Mouse (Mus musculus) intestine, embryonic 16.5 days (tissue): ENCODE measurements at regions not wholly inside any gene's neighbourhood (a gene's known extent, or its start where the extent isn't known, plus 50 kb on each side); places are given as distances from the start of the nearest gene placed in this dataset.
A peak's percentile ranks its signal among the peaks of the same experiment; 100 is the strongest.
"Not testable (repeated sequence)": the region's sequence is repeated elsewhere in the genome, so short reads cannot be mapped to it uniquely, and the experiment has no call there.

ENCODE experiments used
- ATAC-seq: fragments of 200-750 bp; cut with Nextera tagmentation; 2 replicates; pipeline ENCODE4 v1.8.0; 2017; ENCODE audit warnings: moderate TSS enrichment, moderate library complexity
- H3K27ac ChIP-seq: fragments of 300-500 bp; sonication (generic); 2 replicates; pipeline ENCODE4 v1.5.1; 2014; ENCODE audit warnings: mild to moderate bottlenecking, low read length
- H3K27me3 ChIP-seq: fragments of 300-500 bp; sonication (generic); replicated peaks from 2 replicates; pipeline ENCODE4 v1.6.1; 2014; ENCODE audit warnings: low read length, control low read depth, mixed read lengths; ENCODE audit not compliant: control insufficient read depth, insufficient read depth
- H3K36me3 ChIP-seq: fragments of 300-500 bp; sonication (generic); 2 replicates; pipeline ENCODE4 v1.6.1; 2014; ENCODE audit warnings: low read length, control low read depth; ENCODE audit not compliant: control insufficient read depth, insufficient read depth
- H3K4me1 ChIP-seq: fragments of 300-500 bp; sonication (generic); 2 replicates; pipeline ENCODE4 v1.6.1; 2014; ENCODE audit warnings: low read length, control low read depth, mixed read lengths; ENCODE audit not compliant: control insufficient read depth, insufficient read depth
- H3K4me2 ChIP-seq: fragments of 300-500 bp; sonication (generic); 2 replicates; pipeline ENCODE4 v1.6.1; 2014; ENCODE audit warnings: low read depth, low read length, control low read depth
- H3K4me3 ChIP-seq: fragments of 300-500 bp; sonication (generic); 2 replicates; pipeline ENCODE4 v1.5.1; 2014; ENCODE audit warnings: mild to moderate bottlenecking, low read length
- H3K9ac ChIP-seq: fragments of 300-500 bp; sonication (generic); 2 replicates; pipeline ENCODE4 v1.6.1; 2014; ENCODE audit warnings: low read depth, low read length
- H3K9me3 ChIP-seq: fragments of 300-500 bp; sonication (generic); 2 replicates; pipeline ENCODE4 v1.6.1; 2016; ENCODE audit warnings: low read length, control low read depth; ENCODE audit not compliant: control insufficient read depth
- WGBS: fragments of 180-500 bp; shearing (Covaris S2); extraction: QIAGEN DNeasy Blood & Tissue Kit; methylation state at CpG from one replicate; pipeline ENCODE4 v1.1.7; 2014; 5-methylcytosine and 5-hydroxymethylcytosine counted together

- ATAC-seq, H3K9ac ChIP-seq, H3K27ac ChIP-seq, H3K4me3 ChIP-seq, H3K27me3 ChIP-seq, H3K4me1 ChIP-seq, H3K36me3 ChIP-seq, H3K9me3 ChIP-seq, H3K4me2 ChIP-seq: not testable (repeated sequence)
- WGBS, result 84% methylated on average over 3 of the region's 3 CpGs
Measured at GRCm38 (mm10) chr1:117051311-117051710, 248.5 kb downstream of the Gm19965 start.

GRCm38 (mm10) chr1:117067151-117067819, 264.5 kb downstream of the Gm19965 start:
- H3K4me3 ChIP-seq, result no peak overlapping the region
- H3K9ac ChIP-seq, result no peak overlapping the region
- H3K36me3 ChIP-seq, result no peaks in the 10 kb centered on the region
- H3K27me3 ChIP-seq, result no peaks in the 10 kb centered on the region
- no peaks in the 10 kb centered on the region for H3K4me1 ChIP-seq
- no peak overlapping the region for H3K4me2 ChIP-seq
- H3K9me3 ChIP-seq, result no peaks in the 10 kb centered on the region
- WGBS, result 83% methylated on average over 4 of the region's 4 CpGs
- no peak for ATAC-seq
- no peak overlapping the region for H3K27ac ChIP-seq

GRCm38 (mm10) chr1:117087136-117087535, 284.4 kb downstream of the Gm19965 start:
- no peak overlapping the region for H3K4me3 ChIP-seq
- no peaks in the 10 kb centered on the region for H3K4me1 ChIP-seq
- WGBS, result 35% methylated on average over 3 of the region's 3 CpGs
- H3K9me3 ChIP-seq, result no peaks in the 10 kb centered on the region; the same call in 1 of the 2 replicates
- no peak overlapping the region for H3K27ac ChIP-seq
- H3K9ac ChIP-seq, result no peak overlapping the region
- no peak overlapping the region for H3K4me2 ChIP-seq
- H3K36me3 ChIP-seq, result no peaks in the 10 kb centered on the region
- H3K27me3 ChIP-seq, result no peaks in the 10 kb centered on the region
- ATAC-seq, result no peak

GRCm38 (mm10) chr1:117111496-117111895, 308.7 kb downstream of the Gm19965 start:
- no peaks in the 10 kb centered on the region for H3K9me3 ChIP-seq
- ATAC-seq, result no peak
- no peaks in the 10 kb centered on the region for H3K36me3 ChIP-seq
- H3K9ac ChIP-seq, result no peak overlapping the region
- no peaks in the 10 kb centered on the region for H3K4me1 ChIP-seq
- no peak overlapping the region for H3K27ac ChIP-seq
- no peak overlapping the region for H3K4me3 ChIP-seq
- no peaks in the 10 kb centered on the region for H3K27me3 ChIP-seq
- H3K4me2 ChIP-seq, result no peak overlapping the region
- WGBS, result 59% methylated on average over 2 of the region's 2 CpGs

DNA sequence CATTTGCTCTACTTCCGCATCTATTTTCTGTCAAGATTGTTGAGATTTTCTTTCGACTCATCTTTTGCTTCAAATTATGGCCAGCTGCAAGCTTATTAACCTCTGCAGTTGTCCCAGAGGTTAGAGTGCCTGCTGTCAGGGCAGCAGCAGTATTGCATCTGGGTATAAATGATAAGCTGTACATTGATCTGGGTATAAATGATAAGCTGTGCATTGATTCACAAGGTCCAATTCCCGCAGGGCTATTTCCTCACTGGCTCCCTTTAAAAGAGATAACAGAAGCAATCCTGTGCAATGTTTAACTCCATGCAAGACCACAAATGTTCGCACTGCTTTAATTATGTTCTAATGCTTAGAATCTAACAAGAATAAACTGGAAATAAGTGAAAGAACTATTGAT, 311.1 kb downstream of the Gm19965 start:
- Histone ChIP-seq H3K9ac (no peak overlapping the region), H3K4me2 (no peak overlapping the region), H3K27ac (no peak overlapping the region), H3K27me3 (no peaks in the 10 kb centered on the region), H3K36me3 (no peaks in the 10 kb centered on the region), H3K4me3 (no peak overlapping the region), H3K4me1 (no peaks in the 10 kb centered on the region), H3K9me3 (no peaks in the 10 kb centered on the region)
- ATAC-seq, result peak; percentile 74
- 78% methylated on average over 4 of the region's 4 CpGs for WGBS

DNA sequence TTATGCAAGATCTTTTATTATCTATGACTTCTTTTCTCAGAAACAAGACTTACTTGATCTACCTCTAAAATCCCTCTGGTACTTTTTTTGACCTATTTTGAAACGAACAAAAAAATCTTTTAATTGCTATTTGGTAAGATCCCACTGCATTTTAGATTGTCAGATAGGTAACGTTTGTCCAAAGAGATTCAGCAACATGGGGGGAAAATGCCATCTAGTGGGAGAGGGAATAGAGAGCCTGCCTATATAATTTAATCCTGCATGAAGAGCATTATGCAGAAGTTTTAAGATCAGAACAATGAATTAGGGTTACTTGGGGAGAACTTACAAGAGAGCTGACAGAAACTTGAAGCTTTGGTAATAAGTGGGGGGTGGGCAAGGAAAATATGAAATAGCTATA, 320.2 kb downstream of the Gm19965 start:
- Histone ChIP-seq H3K9me3 (no peaks in the 10 kb centered on the region), H3K4me3 (no peak overlapping the region), H3K27me3 (no peaks in the 10 kb centered on the region), H3K9ac (no peak overlapping the region), H3K4me2 (no peak overlapping the region), H3K36me3 (no peaks in the 10 kb centered on the region), H3K27ac (no peak overlapping the region), H3K4me1 (no peaks in the 10 kb centered on the region)
- 38% methylated on average over 2 of the region's 2 CpGs for WGBS
- ATAC-seq, result no peak
